Mouse (Mus musculus) embryo, embryonic 10 days (tissue): Measurements from ENCODE around the gene Cnn1.

Source experiments
- DNase-seq: peaks from one replicate; pipeline ENCODE4 v3.0.0-alpha.2; 2015; ENCODE audit warnings: low spot score

The Cnn1 gene

DNA sequence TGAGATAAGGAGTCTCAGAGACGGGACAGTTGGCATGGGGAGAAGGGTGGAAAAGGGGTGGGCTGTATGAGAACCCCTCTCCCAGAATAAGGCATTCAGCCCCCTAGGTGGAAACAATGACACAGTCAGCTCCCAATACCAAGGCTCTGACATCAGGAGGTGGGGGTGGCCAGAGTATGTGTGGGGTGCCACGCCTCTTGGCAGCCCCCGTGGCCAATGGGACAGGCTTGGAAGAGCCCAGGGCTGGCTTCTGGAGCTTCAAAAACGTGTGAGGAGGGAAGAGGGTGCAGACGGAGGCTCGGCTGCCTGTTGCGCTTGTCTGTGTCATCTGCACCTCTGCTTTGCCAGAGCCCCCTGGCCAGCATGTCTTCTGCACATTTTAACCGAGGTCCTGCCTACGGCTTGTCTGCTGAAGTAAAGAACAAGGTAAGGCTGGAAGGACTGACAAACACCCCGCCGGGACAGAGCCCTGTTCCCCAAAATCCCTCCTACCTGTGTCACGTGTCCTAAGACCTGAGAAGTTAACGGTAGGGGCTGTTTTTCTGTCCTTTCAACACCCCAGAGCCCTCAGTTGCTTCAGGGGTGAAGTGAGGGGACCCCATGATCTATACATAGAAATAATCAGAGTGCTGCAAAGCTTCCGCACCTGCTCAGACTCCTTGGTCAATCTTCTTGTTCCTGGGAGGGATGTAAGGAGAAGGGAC, at the start of gene Cnn1:
Cnn1 (plus strand) TSS at position 224 of the 704 bp plus-strand sequence.
- DNase-seq = peak; percentile 13

DNA sequence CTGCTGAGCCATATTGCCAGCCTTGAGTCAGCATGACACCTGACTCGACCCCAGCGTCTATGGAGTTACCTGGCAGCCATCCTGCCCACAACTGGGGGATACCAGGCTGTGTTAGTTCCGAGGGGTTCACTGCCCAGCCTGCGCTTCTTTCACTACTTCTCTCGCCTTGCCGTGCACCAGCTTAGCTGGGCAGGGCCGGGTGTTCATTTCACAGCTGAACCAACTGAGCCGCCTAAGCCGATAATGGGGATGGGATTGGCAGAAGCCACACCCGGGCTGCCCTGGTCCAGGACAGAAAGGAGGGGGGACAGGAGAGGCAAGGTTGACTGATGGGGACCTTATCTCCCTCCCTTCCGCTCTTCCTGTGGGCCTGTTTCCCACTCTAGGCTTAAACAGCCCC, 49.7 kb upstream of the Cnn1 start:
- DNase-seq = no peak

DNA sequence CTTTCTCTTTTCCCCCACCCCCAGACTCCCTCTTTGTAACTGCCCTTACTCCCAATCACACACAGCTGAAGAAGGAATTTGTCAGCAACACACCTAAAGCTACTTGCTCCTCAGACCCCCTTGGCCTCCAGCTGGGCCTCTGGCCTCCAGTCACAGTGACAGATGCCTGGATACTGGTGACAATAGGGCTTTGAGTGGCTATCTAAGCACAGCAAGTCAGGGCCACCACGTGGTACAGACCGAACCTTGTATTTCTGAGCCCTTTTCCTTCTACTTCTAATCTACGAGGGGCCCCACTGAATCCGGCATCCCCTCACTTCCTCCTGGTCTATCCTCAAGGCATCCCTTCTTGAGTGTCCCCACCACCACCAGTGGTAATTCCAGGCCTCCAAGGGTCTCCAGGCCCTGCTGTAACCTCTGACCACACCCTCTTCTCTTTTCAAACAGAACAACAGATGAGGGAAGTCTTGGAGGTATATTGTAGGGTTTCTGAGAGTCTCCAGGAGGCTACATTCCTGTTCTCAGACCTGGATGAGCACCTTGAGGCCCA, 49.2 kb upstream of the Cnn1 start:
- peak; percentile 54 for DNase-seq

DNA sequence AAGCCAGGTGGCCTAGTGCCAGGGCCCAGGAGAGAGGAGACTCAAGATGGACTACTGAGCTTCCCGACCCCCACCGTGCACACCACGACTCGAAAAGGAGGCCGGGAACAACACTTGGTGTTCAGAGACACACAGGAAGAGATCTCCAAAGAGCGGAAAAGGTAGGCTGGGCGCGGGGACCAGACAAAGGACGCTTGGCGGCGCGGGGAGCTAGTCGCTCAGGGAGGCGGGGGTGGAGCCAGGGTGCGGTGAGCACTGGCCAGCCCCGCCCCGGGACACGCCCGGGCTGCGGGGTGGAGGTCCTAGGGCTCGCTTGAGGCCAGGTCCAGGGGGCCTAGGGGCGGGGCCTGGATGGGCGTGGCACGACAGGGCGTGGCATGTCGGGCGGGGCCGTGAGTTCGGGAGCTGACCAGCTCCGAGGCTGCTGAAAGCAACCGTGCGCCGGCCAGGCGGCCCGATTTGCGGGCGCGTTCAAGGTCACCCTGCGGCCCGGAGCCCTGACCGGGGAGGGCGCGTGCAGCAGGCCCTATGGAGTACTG, 48.6 kb upstream of the Cnn1 start:
- peak; percentile 84 for DNase-seq

DNA sequence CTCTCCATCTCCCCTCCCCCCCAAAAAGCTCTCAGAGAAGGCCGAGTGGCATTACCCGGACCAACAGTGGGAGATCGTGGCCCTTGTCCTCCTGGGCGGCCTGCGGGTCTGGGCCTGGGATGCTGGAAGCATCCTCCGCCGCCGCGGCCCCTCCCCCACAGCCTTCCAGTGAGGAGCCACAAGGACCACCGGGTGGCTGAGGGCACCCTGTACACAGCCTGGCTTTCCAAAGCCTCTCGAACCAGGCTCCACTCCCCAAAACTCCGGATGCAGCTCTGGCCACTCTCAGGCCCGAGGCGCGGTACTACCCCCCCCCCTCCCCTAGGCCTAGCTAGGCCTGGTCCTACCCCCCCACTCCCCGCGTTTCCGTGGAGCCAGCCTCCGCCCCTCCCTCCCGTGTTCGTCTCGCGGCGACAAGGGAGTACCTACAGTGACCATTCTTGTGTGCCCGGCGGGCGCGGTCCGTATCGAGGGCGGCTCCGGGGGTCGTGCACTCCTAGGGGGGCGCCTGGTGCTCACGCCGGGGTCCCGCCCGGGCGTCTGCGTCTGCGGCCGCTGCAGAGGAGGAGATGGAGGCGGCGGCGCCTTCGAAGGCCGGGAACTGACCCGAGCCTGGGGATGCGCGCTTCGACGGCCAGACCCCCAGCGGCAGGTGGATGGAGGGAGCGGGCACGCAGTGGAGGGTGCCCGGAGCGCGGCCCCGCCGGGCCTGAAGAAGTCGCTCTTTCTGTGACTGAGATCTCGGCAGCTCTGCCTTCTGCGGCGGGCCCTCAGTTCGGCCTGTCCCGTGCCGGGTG, 47.7 kb upstream of the Cnn1 start:
- no peak for DNase-seq

DNA sequence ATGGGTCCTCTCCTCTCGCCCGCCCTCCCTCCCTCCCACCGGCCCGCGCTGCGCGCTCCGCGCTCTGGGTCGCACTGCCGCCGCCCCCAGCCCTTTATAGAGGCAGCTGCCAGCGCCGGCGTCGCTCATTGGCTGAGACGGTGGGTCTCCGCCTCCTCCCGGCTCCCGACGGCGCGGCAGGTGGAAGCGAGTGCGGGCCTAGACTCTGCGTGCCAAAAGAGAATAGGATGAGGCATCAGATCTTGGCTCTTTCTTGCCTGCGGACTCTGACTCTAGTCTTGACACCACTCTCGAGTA, 47.1 kb upstream of the Cnn1 start, which contains the start of gene Elavl3:
Elavl3 (minus strand) TSS at position 66 of the 297 bp plus-strand sequence.
- DNase-seq = peak; percentile 67

DNA sequence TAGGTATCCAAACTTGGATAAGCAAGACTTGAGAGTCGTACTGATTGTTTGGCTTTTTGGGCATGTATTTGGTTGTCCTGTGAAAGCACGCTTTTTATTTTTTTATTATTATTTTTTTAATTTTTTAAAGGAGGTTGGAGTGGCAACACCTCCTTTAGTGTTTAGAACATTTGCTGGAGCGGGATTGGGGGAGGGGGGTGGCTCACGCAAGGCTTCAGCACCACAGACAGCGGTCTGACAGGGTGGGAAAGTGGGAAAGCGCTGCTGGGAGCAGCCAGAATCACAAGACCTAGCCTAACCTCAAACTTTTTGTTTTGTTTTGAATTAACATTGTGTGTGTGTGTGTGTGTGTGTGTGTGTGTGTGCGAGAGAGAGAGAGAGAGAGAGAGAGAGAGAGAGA, 45.4 kb upstream of the Cnn1 start:
- peak; percentile 55 for DNase-seq

DNA sequence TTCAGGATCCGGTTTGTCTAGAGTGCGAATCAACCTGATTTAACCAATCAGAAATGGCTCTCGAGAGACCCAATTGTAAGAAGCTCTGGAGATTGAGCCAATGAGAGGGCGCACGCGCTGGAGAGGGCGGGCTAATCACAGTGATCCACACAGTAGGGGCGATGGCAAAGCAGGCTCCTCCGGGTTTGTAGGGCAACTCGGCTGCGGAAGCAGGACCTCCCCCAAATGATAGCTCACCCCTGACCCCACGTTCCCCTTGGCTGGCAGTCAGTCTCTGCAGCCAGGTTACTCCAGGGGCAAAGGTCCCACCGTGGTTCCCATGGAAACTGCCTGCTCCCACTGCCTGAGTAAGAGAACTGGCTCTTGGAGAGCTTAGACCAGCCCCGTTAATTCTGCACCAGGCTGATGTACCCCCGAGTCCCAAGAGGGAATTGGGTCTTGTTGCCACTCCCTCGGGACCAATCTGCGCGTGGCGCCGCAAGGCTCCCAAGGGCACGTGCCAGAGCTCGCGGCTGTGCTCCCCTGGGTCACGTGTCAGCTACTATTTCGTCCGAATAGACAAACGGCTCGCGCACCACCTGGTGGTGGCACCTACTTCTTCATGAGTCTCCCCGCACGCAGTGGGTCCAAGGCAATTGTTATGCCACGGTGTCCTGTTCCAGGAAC, 44.5 kb upstream of the Cnn1 start:
- DNase-seq = peak; percentile 93

DNA sequence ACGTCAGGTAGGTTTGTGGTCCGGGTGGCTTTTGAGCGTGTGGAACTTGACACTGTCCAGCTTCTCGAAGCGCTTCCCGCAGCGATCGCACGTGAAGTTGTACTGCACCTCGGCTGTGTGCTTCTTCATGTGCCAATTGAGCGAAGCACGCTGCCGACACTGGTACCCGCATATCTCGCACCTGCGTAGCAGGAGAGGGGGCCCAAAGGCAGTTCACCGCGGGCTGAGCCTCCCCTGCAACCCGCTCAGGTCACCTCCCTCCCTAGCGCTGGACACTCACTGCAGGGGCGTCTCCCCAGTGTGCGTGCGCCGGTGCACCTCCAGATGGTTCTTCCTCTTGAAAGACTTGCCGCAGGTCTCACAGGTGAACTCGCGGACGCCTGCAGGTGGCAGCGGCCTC, 43.3 kb upstream of the Cnn1 start:
- DNase-seq = no peak

DNA sequence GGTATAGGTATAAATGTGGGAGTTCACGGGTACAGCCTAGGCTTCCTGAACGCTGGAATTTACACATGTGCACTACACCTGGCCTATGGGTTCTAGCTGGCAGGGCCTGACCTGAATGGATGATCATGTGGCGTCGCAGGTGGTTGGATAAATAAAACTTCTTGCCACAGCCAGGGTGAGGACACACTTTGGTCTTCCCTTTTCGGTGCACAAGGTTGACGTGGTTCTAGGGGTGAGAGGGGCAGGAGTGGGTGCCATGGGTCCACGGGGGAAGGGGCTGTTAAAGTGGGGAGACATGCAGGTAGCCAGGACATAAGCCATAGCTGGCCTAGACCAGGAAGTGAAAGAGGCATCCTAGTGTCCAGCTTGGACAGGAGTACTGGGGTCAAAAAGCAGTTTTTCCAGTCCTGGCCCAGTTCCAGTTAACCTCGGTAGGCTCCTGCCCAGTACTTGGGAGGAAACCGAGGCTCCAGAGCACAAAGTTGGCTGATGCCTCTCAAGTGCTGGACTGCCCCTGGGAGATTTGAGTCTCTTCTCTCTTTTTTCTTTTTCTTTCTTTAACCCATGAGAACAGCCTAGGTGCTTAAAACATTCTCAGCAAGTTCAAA, 42.6 kb upstream of the Cnn1 start:
- DNase-seq = no peak

DNA sequence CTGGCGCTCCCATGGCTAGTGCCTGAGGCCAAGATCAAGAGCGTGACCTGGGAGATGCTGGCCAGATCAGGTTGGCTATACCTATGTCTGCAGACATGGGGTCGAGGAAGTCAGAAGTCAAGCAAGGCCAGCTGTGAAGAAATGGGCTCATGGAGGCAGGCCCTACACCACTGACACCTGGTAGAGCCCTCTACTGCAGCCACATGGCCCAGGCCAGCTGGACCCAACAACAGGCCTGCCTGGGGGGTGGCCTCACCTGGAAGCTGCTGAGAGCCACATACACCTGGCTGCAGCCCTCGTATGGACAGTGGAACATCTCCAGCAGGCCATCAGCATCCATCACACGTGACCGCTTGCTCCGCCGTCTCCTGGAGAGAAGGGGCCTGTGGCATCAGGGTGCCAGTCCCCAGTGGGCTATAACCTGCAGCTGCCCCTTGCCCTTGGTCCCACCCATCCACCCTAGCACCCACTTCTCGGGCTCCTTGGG, 41.9 kb upstream of the Cnn1 start:
- no peak for DNase-seq

DNA sequence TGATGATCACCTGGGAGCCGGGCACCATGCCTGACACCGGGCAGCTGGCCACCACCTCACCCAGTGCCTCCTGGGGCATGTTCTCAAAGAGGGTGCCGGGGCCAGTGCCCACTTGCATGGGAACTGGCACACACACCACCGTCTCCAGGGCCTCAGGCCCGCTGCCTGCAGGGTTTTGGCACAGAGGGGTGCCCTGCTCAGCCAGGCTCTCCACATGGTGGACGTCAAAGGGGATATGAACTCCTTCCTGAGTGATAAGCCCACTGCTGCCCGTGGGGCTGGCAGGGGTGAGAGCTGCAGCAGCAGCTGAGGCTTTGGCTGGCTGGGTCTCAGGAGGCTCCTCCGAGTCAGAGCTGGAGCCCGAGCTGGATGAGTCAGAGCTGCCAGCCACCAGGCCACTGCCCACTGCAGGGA, 41.0 kb upstream of the Cnn1 start:
- no peak for DNase-seq

DNA sequence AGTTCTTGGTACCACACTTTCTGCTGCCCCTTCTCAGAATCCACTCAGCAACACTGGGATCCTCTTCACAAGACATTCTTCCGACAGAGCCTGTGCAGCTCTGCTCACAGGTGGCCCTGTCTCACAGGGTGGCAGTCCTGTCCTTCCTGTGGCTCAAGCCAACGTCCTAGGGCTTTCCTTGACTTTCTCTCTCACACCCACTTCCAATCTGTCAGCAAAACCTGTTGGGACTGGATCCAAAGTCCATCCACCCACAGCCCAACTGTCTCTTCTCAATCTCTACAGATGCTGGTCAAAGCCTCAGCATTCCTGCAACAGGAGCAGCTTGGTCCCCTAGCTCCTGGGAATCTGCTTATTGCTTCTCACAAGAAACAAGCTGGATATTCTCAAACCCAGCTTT, 37.7 kb upstream of the Cnn1 start:
- no peak for DNase-seq

DNA sequence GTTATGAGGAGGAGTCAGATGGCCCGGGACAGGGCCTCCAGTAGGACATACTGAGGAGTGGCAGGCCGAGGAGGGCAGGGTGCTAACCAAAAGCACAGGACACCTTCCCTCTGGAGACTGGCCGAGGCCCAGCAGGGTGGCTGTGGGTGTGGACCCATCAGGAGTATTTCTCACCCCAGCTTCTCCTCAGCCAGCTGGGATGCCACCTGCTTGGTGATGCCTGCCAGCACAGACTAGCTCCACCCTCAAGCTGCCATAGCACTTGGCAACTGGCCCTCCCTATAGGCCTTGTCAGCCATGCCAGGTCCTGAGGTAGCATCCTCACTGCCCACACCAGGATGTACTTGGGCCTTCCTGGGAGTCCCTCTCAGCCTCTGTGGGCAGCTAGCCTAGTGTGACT, 34.7 kb upstream of the Cnn1 start:
- no peak for DNase-seq

DNA sequence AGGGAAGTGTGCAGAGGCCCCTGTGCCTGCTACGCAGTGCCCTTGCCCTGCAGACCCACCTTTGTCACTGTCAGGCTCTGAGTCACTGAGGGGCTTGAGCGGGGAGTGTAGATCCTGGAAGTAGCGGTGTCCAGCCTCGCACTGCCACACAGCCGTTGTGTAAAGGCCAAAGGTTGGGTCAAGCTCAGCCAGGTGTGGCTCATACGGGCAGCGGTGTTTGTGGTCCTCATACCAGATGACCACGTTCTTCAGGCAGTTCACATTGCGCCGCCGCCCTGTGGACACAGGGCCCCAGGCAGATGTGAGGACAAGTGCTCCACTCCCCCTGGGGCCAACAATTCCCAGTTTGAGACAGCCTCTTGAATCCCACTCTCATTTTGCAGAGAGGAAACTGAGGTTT, 33.4 kb upstream of the Cnn1 start:
- DNase-seq = no peak

DNA sequence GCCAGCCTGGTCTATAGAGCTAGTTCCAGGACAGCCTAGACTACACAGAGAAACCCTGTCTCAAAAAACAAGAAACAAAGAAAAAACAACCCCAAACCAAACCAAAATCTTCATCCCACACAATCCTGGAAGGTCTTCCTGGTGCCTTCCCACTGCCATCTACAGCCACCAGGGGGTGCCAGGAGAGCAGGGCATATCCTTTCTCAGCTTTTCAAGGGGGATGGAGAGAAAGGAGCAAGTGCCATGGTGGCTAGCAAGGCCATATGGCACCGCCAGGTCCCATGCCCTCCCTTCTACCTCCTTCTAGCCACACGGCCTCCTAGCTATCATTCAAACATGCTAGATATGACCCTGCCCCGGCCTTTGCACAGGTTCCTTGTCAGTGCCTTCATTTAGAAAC, 32.6 kb upstream of the Cnn1 start:
- peak; percentile 62 for DNase-seq

DNA sequence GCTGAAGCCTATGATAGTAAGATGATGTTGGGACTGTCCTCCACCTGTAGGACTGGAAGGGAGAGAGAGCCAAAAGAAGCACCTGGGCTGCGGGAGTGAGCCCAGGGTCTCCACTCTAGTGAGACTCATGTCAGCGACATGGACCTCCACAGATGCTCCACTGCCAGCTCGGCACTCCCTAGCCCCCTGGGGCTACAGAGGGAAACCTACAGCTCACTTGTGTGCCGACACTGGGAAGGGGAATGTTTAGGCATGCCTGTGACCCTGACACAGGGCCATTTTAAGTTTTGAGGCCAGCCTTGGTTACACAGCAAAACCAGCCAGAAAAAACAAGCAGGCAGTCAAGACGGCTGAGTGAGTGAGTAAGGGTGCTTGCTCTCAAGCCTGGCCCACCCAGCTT, 31.8 kb upstream of the Cnn1 start:
- no peak for DNase-seq

DNA sequence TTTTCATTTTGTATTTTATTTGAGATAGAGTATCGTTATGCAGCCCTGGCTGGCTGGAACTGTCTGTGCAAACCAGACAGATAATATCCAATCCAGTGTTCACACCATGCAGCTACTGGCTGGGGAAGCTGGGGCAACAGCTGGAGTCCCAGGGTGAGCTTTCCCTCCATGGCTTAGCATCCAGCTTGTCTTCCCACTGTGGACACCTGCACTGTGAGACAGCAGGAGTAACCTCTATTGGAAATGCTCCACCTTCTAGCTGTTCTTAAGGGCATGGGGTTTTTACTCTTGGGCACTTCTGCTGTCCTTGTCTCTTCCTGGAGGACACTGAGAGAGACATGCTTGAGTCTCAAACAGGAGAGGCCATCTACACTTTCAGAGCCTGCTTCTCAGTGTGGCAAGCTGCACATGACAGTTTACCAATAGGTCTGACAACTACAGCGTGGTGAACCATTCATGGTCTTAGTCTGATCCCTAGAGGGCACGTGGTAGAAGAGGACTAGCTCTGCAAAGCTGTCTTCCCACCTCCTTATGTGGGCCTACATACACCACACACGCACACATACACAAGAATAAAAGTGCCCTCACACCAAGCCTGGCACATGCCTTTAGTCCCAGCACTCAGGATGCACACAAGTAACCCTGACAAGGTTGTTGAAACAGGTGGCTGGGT, 29.0 kb upstream of the Cnn1 start:
- no peak for DNase-seq

DNA sequence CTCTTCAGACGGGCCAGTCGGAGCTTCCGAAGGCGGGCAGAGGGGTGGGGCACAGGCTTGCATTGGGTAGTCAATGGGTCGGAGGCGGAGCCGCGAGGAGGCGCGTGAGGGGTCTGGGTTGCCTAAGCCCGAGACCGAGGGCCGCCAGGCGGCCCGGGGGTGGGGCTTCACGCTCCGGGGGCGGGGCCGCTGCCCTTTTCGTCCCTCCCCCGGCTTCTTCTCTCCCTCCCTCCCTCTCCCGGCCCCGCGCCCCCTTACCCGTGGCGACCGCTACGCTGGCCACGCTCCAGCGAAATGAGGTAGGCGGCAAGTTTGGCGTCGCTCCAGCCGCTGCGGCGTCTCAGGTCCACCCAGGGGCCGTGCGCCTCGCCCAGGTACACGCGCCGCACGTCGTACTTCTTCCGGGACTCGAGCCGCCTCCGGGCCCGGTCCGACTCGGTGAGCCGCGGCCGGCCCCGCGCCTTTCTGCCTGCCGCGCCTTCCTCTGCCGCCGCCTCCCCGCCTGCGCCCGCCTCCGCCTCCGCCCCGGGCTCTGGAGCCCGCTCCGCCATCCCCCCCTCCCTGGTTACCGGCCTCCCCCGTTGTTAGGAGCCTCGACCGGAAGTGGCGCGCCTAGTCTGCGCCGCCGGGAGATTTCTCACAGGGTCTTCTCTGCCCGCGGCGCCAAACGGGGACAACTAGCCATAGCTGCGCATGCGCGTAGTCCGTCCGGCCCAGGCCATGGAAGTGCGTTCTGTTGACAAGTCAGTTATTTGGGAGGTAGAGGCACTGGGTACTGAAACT, 28.0 kb upstream of the Cnn1 start, which contains the start of the genes Gm49318 and Zfp653:
Gm49318 (minus strand) TSS at position 469 of the 783 bp plus-strand sequence.
Zfp653 (minus strand) TSS at position 586 of the 783 bp plus-strand sequence.
- DNase-seq = peak; percentile 98

DNA sequence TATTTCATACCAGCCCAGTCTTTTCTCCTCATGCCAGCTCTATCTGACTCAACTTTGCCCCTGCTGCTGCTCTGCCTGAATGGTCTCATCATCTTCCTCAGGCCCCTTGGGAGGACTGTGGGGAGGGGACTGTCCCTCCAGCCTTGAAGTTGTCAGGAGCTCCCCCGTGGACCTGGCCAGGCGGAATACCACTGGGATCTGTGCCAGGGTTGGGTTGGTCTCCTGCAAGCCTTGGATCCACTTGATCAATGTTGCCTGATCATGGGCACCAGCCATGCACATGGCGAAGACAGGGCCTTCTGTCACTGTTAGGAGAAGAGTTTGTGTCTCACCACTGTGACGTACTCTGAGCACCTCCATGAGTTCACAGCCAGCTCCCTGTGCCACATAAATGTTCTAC, 26.7 kb upstream of the Cnn1 start:
- no peak for DNase-seq
